Mouse (Mus musculus) neutrophil, adult 5-6 weeks (primary cell): ENCODE data around the gene Cd209e. TPM values are rescaled to one million over a fixed set of nuclear protein-coding genes. Genes with fewer than 3 reads are reported as not detected.
"Not testable (repeated sequence)": the region's sequence is repeated elsewhere in the genome, so short reads cannot be mapped to it uniquely, and the experiment has no call there.

Source experiments
- ATAC-seq: fragments of 151-379, 151-347 bp; 2 replicates; pipeline ENCODE4 v1.8.0; 2017; ENCODE audit warnings: mild to moderate bottlenecking, moderate TSS enrichment; ENCODE audit not compliant: insufficient number of reproducible peaks, poor library complexity, low FRiP score, severe bottlenecking; ENCODE audit errors: extremely low read depth
- total RNA-seq: library from RNA; stranded (forward); fragments of 200-1000 nt; gene quantifications from 2 replicates; pipeline ENCODE4 v1.2.3, GENCODE M21; 2017

The Cd209e gene
- not detected in 2 replicates for total RNA-seq

GRCm38 (mm10) chr8:3854209-3854608 lies at the start of gene Cd209e:
Cd209e (minus strand) TSS chr8:3854309.
- ATAC-seq: no peak

GRCm38 (mm10) chr8:3878455-3878854 lies 24.3 kb upstream of the Cd209e start, which contains the start of gene Cd209d:
Cd209d (minus strand) TSS chr8:3878555.
- no peak for ATAC-seq

GRCm38 (mm10) chr8:3876121-3876520 lies 22.0 kb upstream of the Cd209e start:
- ATAC-seq: no peak

- not testable (repeated sequence) for ATAC-seq
Measured at GRCm38 (mm10) chr8:3862736-3863135, 8.6 kb upstream of the Cd209e start.

- ATAC-seq: no peak
Measured at GRCm38 (mm10) chr8:3803091-3803490, 51.0 kb downstream of the Cd209e start.

Other genes starting within 250 kb of the Cd209e start
- gene Xab2, start 233.0 kb downstream of the Cd209e start, total RNA-seq: 70.3 and 73.1 TPM in 2 replicates
- 153 and 163 TPM in 2 replicates for gene Pet100, start 232.8 kb downstream of the Cd209e start, total RNA-seq
- gene Pcp2, start 228.8 kb downstream of the Cd209e start, total RNA-seq: 0.86 TPM in 1 of 2 replicates, not detected in the other
- gene Stxbp2, start 223.4 kb downstream of the Cd209e start, total RNA-seq: 223 and 277 TPM in 2 replicates
- 16.1 and 19.3 TPM in 2 replicates for gene Retn, start 198.5 kb downstream of the Cd209e start, total RNA-seq
- 214 and 229 TPM in 2 replicates for gene Mcemp1, start 188.6 kb downstream of the Cd209e start, total RNA-seq
- not detected in 2 replicates for gene Fcor, start 181.9 kb downstream of the Cd209e start, total RNA-seq
- gene Trappc5, start 178.0 kb downstream of the Cd209e start, total RNA-seq: 41.5 and 45.5 TPM in 2 replicates
- 390 and 391 TPM in 2 replicates for gene Fcer2a, start 160.1 kb downstream of the Cd209e start, total RNA-seq
- 0.58 and 0.74 TPM in 2 replicates for gene Clec4g, start 133.7 kb downstream of the Cd209e start, total RNA-seq
- 11.6 and 15.5 TPM in 2 replicates for gene Cd209a, start 105.3 kb downstream of the Cd209e start, total RNA-seq
- not detected in 2 replicates for gene Cd209d, start 24.2 kb upstream of the Cd209e start, total RNA-seq
- not detected in 2 replicates for gene Cd209b, start 72.5 kb upstream of the Cd209e start, total RNA-seq
- gene Cd209c, start 100.4 kb upstream of the Cd209e start, total RNA-seq: 0.81 and 0.86 TPM in 2 replicates